Mouse (Mus musculus): ENCODE results near the gene Bcar3.

GRCm38 (mm10) chr3:122480065-122480675 lies 186.2 kb downstream of the Bcar3 start:
- no peak for TF ChIP-seq EP300 (IDR thresholded peaks at IDR 0.05; ENCODE audit: insufficient read depth, low read depth, low read length)
- no peak for TF ChIP-seq CTCF (IDR thresholded peaks at IDR 0.05; ENCODE audit: low read depth, low read length)
- no peak for TF ChIP-seq POLR2A (IDR thresholded peaks at IDR 0.05; ENCODE audit: insufficient read depth, low read length)
